ENCODE assay signal across 8 mouse cellular contexts in the genomic region with DNA sequence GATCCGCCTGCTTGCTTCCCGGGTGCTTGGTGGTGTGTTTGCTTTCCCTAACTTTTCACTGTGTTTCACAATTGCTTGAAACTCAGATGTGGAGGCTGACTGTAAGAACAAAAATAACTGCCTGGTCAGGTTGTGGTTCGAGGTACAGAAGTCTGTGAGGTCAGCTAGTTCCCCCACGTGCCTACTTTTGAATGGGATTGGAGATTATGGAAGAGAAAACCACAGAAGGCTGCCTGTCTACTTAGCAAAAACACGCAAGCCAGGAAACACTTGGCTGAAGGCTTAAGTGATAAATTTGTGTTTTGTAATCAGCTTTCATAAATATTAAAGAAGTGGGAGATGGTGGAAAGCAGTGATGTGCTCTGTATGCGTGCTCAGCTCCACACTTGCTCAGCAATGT.
A peak's percentile ranks its signal among the peaks of the same experiment; 100 is the strongest.
DNase-seq lines count a peak whose midpoint lies in the region; ATAC-seq and TF ChIP-seq lines count a peak whose summit lies in the region.

No protein-coding gene starts in this region.

- ATAC-seq in heart, postnatal 0 days (ENCODE audit: insufficient read depth, low read depth), result no peak
- ATAC-seq in common myeloid progenitor, adult 5-6 weeks (replicated peaks; ENCODE audit: low read depth, poor library complexity, severe bottlenecking), result peak; percentile 26
- no peak for ATAC-seq in hindbrain, embryonic 15.5 days (ENCODE audit: low FRiP score, low read depth)
- no peak for ATAC-seq in midbrain, embryonic 13.5 days

- no peak for TF ChIP-seq EP300 in heart, postnatal 0 days (IDR thresholded peaks at IDR 0.05; ENCODE audit: low read depth)

- no peak for DNase-seq in heart, postnatal 0 days (ENCODE audit: low spot score)
- DNase-seq in heart, adult 8-10 months (ENCODE audit: low spot score), result no peak
- no peak for DNase-seq in Muller cell, postnatal 12 days (ENCODE audit: inconsistent ontology term)
- DNase-seq in adrenal gland, postnatal 10 days, result no peak
- no peak for DNase-seq in right cerebral cortex, postnatal 14 days

- H3K4me2 ChIP-seq in heart, postnatal 0 days (ENCODE audit: low read depth, low read length), result peak overlapping the region; percentile 43
- peak overlapping the region; percentile 38 for H3K4me2 ChIP-seq in hindbrain, embryonic 15.5 days
- H3K4me2 ChIP-seq in midbrain, embryonic 13.5 days (replicated peaks), result peak overlapping the region; percentile 39

- H3K27ac ChIP-seq in heart, postnatal 0 days (ENCODE audit: low read depth), result peak overlapping the region; percentile 90
- peak overlapping the region; percentile 64; the same call in 1 of the 2 replicates for H3K27ac ChIP-seq in hindbrain, embryonic 15.5 days (replicated peaks)
- H3K27ac ChIP-seq in midbrain, embryonic 13.5 days, result peak overlapping the region; percentile 75; the same call in 1 of the 2 replicates

- H3K9me3 ChIP-seq in heart, postnatal 0 days (replicated peaks; ENCODE audit: control insufficient read depth, low read length), result no peaks in the 10 kb centered on the region
- no peaks in the 10 kb centered on the region for H3K9me3 ChIP-seq in hindbrain, embryonic 15.5 days
- H3K9me3 ChIP-seq in midbrain, embryonic 13.5 days, result no peaks in the 10 kb centered on the region

- TF ChIP-seq CTCF in heart, postnatal 0 days (IDR thresholded peaks at IDR 0.05; ENCODE audit: low read depth), result no peak

- no peaks in the 10 kb centered on the region; the same call in 1 of the 2 replicates for H3K36me3 ChIP-seq in heart, postnatal 0 days (replicated peaks; ENCODE audit: control insufficient read depth, insufficient read depth, low read length)
- 0 out of 2 replicates have a peak, but pooled peaks cover 4% of the 10 kb centered on the region for H3K36me3 ChIP-seq in hindbrain, embryonic 15.5 days
- H3K36me3 ChIP-seq in midbrain, embryonic 13.5 days, result peaks cover 24% of the 10 kb centered on the region

- WGBS in heart, postnatal 0 days, result 41% methylated on average over 6 of the region's 6 CpGs
- 64% methylated on average over 6 of the region's 6 CpGs for WGBS in hindbrain, embryonic 15.5 days
- WGBS in midbrain, embryonic 13.5 days, result 68% methylated on average over 6 of the region's 6 CpGs

- H3K4me1 ChIP-seq in heart, postnatal 0 days (ENCODE audit: control insufficient read depth, insufficient read depth), result peaks cover 76% of the 10 kb centered on the region
- peaks cover 40% of the 10 kb centered on the region for H3K4me1 ChIP-seq in hindbrain, embryonic 15.5 days (replicated peaks)
- peaks cover 59% of the 10 kb centered on the region for H3K4me1 ChIP-seq in midbrain, embryonic 13.5 days (replicated peaks)

- H3K27me3 ChIP-seq in heart, postnatal 0 days (ENCODE audit: control insufficient read depth, insufficient read depth, low read length), result no peaks in the 10 kb centered on the region
- H3K27me3 ChIP-seq in hindbrain, embryonic 15.5 days, result no peaks in the 10 kb centered on the region
- H3K27me3 ChIP-seq in midbrain, embryonic 13.5 days, result no peaks in the 10 kb centered on the region

- 0 out of 2 replicates have a peak overlapping the region, but pooled peaks have one; percentile 13 for H3K4me3 ChIP-seq in heart, postnatal 0 days (ENCODE audit: low read depth, low read length)
- no peak overlapping the region for H3K4me3 ChIP-seq in hindbrain, embryonic 15.5 days
- no peak overlapping the region; the same call in 1 of the 2 replicates for H3K4me3 ChIP-seq in midbrain, embryonic 13.5 days (replicated peaks)

- H3K9ac ChIP-seq in heart, postnatal 0 days (replicated peaks; ENCODE audit: low read depth, low read length), result 0 out of 2 replicates have a peak overlapping the region, but pooled peaks have one; percentile 27
- H3K9ac ChIP-seq in hindbrain, embryonic 15.5 days, result no peak overlapping the region
- peak overlapping the region; percentile 43 for H3K9ac ChIP-seq in midbrain, embryonic 13.5 days (replicated peaks)
